Mouse (Mus musculus): Measurements from ENCODE around the gene Sec14l1. TPM values are rescaled to one million over a fixed set of nuclear protein-coding genes. Genes with fewer than 3 reads are reported as not detected.

Gene Sec14l1
- polyA plus RNA-seq, 1 experiment, result 22.8 TPM

DNA sequence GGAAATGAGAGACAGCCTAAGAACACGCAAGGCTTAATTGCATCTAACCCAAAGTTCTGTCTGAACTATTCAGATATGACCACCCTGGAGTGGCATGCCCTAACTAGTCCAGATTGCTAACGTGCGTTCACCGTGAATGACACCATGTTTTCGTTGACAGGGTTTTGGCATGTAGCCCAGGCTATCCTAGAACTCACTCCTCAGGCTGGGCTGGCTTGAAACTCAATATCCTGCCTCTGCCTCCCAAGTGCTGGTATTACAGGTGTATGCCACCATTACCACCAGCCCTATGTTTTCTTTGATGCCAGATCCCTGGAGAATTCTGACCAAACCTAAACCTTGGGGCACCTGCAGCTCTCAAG is 45.0 kb downstream of the Sec14l1 start:
- TF ChIP-seq CTCF (IDR thresholded peaks at IDR 0.05; ENCODE audit: control insufficient read depth, insufficient read depth, low read length) (no peak), POLR2A (IDR thresholded peaks at IDR 0.05; ENCODE audit: borderline replicate concordance, control insufficient read depth, low read depth, low read length) (no peak)
- Histone ChIP-seq H3K4me1 (ENCODE audit: control insufficient read depth, insufficient read depth, low read length) (no peaks in the 10 kb centered on the region), H3K27ac (ENCODE audit: control insufficient read depth, insufficient read depth, low read depth, low read length, poor library complexity) (no peak overlapping the region), H3K4me3 (replicated peaks; ENCODE audit: control insufficient read depth, low read depth, low read length) (no peak overlapping the region)
- WGBS, result 88% methylated on average over 5 of the region's 5 CpGs

DNA sequence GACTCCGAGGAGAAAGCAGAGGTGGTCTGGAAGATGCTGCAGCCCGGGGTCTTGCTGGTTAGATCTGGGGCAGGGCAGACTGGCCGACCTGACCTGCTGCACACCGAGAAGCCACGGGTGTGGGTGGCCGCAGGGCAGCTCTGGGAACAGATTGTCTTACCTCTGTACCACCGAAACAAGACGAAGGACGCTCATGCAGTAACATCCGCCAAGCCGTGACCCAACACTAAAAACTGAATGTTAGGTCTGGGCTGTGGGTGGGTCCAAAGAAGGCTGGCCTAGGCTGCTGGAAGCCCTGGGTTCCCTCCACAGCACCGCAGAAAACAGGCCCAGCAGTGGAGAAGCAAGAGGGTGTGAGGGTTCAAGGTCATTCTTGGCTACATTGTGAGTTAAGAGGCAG is 45.8 kb downstream of the Sec14l1 start:
- Histone ChIP-seq H3K4me3 (replicated peaks; ENCODE audit: control insufficient read depth, low read depth, low read length) (no peak overlapping the region), H3K4me1 (ENCODE audit: control insufficient read depth, insufficient read depth, low read length) (no peaks in the 10 kb centered on the region), H3K27ac (ENCODE audit: control insufficient read depth, insufficient read depth, low read depth, low read length, poor library complexity) (no peak overlapping the region)
- 90% methylated on average over 12 of the region's 12 CpGs for WGBS
- TF ChIP-seq CTCF (IDR thresholded peaks at IDR 0.05; ENCODE audit: control insufficient read depth, insufficient read depth, low read length) (no peak), POLR2A (IDR thresholded peaks at IDR 0.05; ENCODE audit: borderline replicate concordance, control insufficient read depth, low read depth, low read length) (no peak)

DNA sequence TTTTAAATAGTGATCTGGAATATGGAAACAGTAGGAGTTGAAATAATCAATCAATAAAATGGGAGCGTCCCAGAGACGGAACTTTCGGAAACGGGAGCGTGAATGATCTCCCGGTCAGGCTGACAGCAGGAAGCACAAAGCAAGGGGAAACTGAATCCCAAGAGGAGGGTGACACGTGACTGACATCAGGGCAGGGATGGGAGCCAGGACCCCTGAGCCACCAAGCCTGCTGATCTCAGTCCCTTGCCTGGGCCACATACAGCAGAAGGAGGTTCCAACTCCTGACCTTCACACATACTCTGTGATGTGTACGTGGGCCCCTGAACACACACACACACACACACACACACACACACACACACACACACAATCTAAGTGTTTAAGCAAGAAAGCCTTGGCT is 46.6 kb downstream of the Sec14l1 start:
- TF ChIP-seq POLR2A (IDR thresholded peaks at IDR 0.05; ENCODE audit: borderline replicate concordance, control insufficient read depth, low read depth, low read length) (no peak), CTCF (IDR thresholded peaks at IDR 0.05; ENCODE audit: control insufficient read depth, insufficient read depth, low read length) (no peak)
- H3K27ac ChIP-seq (ENCODE audit: control insufficient read depth, insufficient read depth, low read depth, low read length, poor library complexity), result no peak overlapping the region
- no peaks in the 10 kb centered on the region for H3K4me1 ChIP-seq (ENCODE audit: control insufficient read depth, insufficient read depth, low read length)
- 92% methylated on average over 8 of the region's 8 CpGs for WGBS
- no peak overlapping the region for H3K4me3 ChIP-seq (replicated peaks; ENCODE audit: control insufficient read depth, low read depth, low read length)

DNA sequence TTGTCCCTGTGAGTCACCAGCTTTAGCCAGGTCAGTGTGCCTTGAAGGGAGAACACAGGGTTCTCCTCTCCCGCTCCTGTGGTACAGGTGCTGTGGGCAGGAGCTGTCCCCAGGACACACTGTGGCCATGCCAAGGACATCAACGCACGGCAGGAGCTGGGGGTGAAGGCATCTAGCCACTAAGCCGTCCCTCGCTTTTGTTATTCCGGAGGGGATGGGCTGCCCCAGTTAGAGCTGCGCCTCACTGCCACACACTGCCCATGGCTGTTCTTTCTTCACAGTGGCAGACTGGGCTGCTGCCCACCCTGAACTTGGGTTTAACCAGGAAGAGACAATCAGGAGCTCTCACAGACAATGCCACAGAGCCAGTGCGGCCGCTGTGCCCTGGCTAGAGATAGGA is 48.1 kb downstream of the Sec14l1 start:
- Histone ChIP-seq H3K4me1 (ENCODE audit: control insufficient read depth, insufficient read depth, low read length) (no peaks in the 10 kb centered on the region), H3K4me3 (replicated peaks; ENCODE audit: control insufficient read depth, low read depth, low read length) (no peak overlapping the region), H3K27ac (ENCODE audit: control insufficient read depth, insufficient read depth, low read depth, low read length, poor library complexity) (no peak overlapping the region)
- TF ChIP-seq POLR2A (IDR thresholded peaks at IDR 0.05; ENCODE audit: borderline replicate concordance, control insufficient read depth, low read depth, low read length) (no peak), CTCF (IDR thresholded peaks at IDR 0.05; ENCODE audit: control insufficient read depth, insufficient read depth, low read length) (no peak)
- WGBS, result 86% methylated on average over 9 of the region's 9 CpGs

DNA sequence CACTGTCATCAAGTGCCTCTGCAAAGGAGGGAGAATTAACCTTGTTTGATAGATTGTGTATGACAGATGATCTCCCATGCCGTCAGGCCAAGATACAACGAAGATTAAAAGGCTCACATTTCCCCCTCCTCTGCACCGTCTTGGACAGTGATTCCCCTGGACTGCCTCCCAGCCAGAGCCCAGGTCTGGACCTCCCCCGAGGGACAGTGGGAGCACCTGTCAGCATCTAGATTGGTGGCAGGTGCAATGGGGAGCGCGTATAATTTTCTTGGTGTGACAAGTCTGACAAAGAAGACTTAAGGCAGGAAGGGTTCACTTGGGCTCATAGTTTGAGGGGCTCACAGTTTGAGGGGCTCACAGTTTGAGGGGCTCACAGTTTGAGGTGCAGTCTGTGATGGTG is 48.8 kb downstream of the Sec14l1 start:
- 87% methylated on average over 6 of the region's 6 CpGs for WGBS
- no peaks in the 10 kb centered on the region for H3K4me1 ChIP-seq (ENCODE audit: control insufficient read depth, insufficient read depth, low read length)

DNA sequence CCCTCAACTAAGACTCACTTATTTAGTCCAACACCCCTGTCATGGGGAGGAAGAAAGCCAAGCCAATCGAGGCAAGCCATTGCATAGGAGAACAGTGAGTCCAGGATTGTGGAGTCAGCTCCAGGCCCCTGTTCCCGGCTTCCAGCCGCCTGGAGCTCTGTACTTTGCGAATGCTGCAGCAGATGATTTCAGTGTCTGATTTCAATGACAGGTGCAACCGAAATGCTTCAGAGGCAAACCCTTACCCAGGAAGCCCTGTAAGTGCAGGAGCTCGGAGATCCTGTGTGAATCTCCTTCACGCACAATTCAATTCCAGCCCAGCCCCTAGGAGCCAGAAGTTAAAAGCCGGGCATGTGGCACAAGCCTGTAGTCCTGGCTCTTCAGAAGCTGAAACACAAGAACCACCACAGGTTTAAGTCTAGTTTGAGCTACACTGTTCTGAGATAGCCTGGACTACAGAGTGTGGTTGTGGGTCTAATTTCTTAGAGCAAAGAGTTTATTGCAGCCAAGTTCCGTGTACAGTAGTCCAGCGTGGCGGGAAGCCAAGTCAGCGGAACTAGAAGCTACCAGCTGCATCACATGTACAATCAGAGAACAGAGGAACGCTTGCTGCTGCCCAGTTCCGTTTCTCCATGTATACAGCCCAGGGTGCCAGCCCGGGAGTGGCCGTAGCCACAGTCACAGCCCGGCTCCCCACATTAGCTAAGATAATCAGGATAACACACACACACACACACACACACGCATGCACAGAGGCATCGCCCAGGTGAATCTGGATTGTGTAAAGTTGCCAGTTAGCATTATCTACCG is 53.5 kb downstream of the Sec14l1 start:
- Histone ChIP-seq H3K27ac (ENCODE audit: control insufficient read depth, insufficient read depth, low read depth, low read length, poor library complexity) (no peak overlapping the region), H3K4me1 (ENCODE audit: control insufficient read depth, insufficient read depth, low read length) (no peaks in the 10 kb centered on the region), H3K4me3 (replicated peaks; ENCODE audit: control insufficient read depth, low read depth, low read length) (no peak overlapping the region)
- TF ChIP-seq POLR2A (IDR thresholded peaks at IDR 0.05; ENCODE audit: borderline replicate concordance, control insufficient read depth, low read depth, low read length) (no peak), CTCF (IDR thresholded peaks at IDR 0.05; ENCODE audit: control insufficient read depth, insufficient read depth, low read length) (no peak)
- WGBS, result 84% methylated on average over 20 of the region's 20 CpGs

More for the DNA sequence above, 48.8 kb downstream of the Sec14l1 start:
- no peak overlapping the region for H3K4me3 ChIP-seq (replicated peaks; ENCODE audit: control insufficient read depth, low read depth, low read length)
- no peak overlapping the region for H3K27ac ChIP-seq (ENCODE audit: control insufficient read depth, insufficient read depth, low read depth, low read length, poor library complexity)
- no peak for TF ChIP-seq POLR2A (IDR thresholded peaks at IDR 0.05; ENCODE audit: borderline replicate concordance, control insufficient read depth, low read depth, low read length)
- no peak for TF ChIP-seq CTCF (IDR thresholded peaks at IDR 0.05; ENCODE audit: control insufficient read depth, insufficient read depth, low read length)

DNA sequence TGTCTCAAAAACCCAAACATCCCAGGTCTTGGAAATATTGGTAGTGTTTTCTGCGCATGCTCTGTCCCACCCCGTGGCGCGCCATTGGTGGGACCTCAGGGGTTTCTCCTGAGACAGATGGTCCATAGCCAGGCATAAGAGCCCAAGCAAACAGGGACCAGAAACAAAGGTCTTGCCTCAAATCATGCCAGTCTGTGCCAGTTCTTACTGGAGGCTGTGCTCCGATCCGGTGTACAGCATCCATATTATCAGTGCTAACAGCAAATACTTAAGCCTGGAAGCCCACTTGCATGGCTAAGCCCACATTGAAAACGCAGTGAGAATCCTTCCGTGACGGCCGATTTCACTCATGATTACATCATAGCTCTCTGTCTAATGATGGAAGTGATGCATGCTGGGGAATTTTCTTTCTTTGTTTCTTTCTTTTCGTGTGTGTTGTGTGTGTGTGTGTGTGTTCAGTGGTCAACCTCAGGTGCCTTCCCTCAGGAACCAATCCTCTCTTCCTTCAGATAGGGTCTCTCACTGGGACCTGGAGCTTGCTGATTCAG is 54.2 kb downstream of the Sec14l1 start:
- WGBS, result 82% methylated on average over 11 of the region's 11 CpGs
- no peaks in the 10 kb centered on the region for H3K4me1 ChIP-seq (ENCODE audit: control insufficient read depth, insufficient read depth, low read length)
- no peak overlapping the region for H3K4me3 ChIP-seq (replicated peaks; ENCODE audit: control insufficient read depth, low read depth, low read length)
- TF ChIP-seq CTCF (IDR thresholded peaks at IDR 0.05; ENCODE audit: control insufficient read depth, insufficient read depth, low read length) (no peak), POLR2A (IDR thresholded peaks at IDR 0.05; ENCODE audit: borderline replicate concordance, control insufficient read depth, low read depth, low read length) (no peak)
- no peak overlapping the region for H3K27ac ChIP-seq (ENCODE audit: control insufficient read depth, insufficient read depth, low read depth, low read length, poor library complexity)

DNA sequence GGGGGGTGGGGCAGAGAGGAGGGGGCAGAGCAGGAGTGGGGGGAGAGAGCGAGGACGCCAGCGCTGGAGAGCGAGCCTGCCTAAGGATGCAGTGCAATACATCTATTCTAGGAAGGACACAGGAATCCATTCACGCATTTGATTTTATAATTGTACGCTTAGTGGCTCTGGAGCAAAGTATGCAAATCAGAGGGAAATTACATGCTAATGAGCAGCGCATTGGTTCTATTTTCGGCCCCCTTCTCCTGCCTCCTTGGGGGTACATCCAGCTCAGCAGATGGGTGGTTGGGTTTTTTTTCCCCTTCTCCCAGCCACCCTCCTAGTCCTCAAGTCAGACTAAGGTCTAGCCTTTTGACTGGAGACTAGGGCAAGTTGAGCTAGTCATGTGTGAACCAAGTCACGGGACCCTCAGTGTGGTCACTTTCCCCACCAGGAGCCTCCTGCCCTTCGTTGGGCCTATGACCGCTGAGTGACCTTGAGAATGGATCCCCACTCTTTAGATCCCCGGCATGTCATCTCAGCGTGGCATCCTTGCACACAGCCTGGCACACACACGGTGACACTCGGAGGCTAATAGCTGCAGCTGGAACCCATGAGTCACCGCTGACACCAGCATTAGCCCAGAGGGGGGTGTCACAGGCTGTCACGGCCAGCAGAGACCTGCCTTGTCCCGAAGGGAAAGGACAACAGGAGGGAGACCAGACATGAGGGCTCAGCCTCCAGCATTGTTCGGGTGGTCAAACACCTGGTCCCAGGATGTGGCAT is 55.0 kb downstream of the Sec14l1 start:
- 91% methylated on average over 19 of the region's 19 CpGs for WGBS
- no peaks in the 10 kb centered on the region for H3K4me1 ChIP-seq (ENCODE audit: control insufficient read depth, insufficient read depth, low read length)
- H3K27ac ChIP-seq (ENCODE audit: control insufficient read depth, insufficient read depth, low read depth, low read length, poor library complexity), result no peak overlapping the region
- no peak overlapping the region for H3K4me3 ChIP-seq (replicated peaks; ENCODE audit: control insufficient read depth, low read depth, low read length)
- no peak for TF ChIP-seq CTCF (IDR thresholded peaks at IDR 0.05; ENCODE audit: control insufficient read depth, insufficient read depth, low read length)
- no peak for TF ChIP-seq POLR2A (IDR thresholded peaks at IDR 0.05; ENCODE audit: borderline replicate concordance, control insufficient read depth, low read depth, low read length)
